Mouse (Mus musculus) thymus, adult 2 months (tissue): ENCODE data around the gene Frk.

Experiments
- CTCF ChIP-seq: fragments of 200-500 bp; IDR thresholded peaks from 2 replicates; pipeline ENCODE4 v1.5.1; 2012; ENCODE audit warnings: mild to moderate bottlenecking, control low read depth, low read length, moderate library complexity, borderline replicate concordance; ENCODE audit not compliant: control insufficient read depth, poor library complexity, insufficient read depth; ENCODE audit errors: extremely low read depth
- POLR2A ChIP-seq: fragments of 200-500 bp; IDR thresholded peaks from 2 replicates; pipeline ENCODE4 v1.6.1; 2012; ENCODE audit warnings: mild to moderate bottlenecking, low read length, control low read depth, moderate library complexity; ENCODE audit not compliant: control insufficient read depth, poor library complexity, insufficient read depth; ENCODE audit errors: extremely low read depth

DNA sequence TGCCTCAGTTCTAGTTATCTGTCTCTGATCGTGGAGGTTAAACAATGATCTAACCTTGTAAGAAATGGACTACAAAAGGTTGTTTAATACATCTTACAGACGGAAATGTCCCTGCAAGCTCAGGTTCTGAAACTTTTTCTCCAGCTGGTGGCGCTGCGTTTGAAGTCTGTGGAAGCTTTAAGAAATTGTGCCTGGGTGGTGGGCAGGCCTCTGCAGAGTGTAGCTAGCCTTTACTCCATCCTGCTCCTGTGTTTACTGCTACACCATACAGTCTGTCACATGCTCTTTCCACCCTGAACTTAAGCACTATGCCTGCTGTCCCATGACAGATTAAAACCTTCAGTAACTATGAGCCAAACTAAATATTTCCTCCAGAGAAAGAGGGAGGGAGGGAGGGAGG lies 1.9 kb downstream of the Frk start:
- TF ChIP-seq CTCF (no peak), POLR2A (no peak)
